Mouse (Mus musculus) right cerebral cortex, adult 2 months (tissue): ENCODE results near the gene Kcnab3.

Experiments
- DNase-seq, 2 experiments: peaks; one replicate each; pipeline ENCODE4 v3.0.0; 2021 to 2022; ENCODE audit warnings: low spot score in 2 of 2

Kcnab3 gene

DNA sequence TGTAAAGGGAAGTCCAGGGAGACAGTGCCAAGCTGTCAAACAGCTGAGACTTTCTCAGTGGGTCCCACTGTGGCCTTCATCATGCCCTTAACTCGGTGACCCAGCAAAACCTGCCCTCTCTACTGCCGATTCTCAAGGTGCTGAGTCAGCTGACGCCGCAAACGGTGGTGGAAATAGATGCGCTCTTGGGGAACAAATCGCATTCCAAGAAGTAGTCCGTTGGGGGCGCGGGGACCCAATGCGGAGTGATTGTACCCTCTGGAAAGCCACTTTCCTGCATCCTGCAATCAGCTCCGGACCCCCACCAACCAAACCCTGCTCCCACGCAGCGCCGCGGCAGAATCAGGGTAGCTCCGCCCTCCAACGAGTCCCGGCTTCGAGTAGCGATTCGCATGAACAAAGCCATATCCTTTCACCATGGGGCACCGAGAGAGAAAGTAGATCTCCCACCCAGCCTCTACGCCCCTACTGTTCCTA, 5.9 kb downstream of the Kcnab3 start:
- peak; percentile 77 to 80 for DNase-seq

- DNase-seq: no peak
Measured at GRCm38 (mm10) chr11:69332713-69333253, 6.7 kb downstream of the Kcnab3 start.

DNA sequence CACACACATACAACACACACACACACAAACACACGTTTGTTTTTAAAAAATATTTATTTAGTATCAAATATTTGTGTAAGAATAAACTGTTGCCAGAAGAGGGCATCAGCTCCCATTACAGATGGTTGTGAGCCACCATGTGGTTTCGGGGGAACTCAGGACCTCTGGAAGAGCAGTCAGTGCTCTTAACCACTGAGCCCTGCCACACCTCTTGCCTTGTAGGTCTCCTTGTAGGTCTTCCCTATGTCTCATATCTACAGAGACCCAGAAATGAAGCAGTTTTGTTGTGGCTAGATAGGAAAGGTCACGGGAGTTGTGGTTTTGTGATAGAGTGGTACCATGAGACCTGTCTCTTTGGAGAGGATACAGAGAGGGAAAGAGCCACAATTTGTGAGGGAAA, 7.9 kb downstream of the Kcnab3 start:
- no peak for DNase-seq

GRCm38 (mm10) chr11:69334796-69335195, 8.7 kb downstream of the Kcnab3 start:
- DNase-seq: no peak

DNA sequence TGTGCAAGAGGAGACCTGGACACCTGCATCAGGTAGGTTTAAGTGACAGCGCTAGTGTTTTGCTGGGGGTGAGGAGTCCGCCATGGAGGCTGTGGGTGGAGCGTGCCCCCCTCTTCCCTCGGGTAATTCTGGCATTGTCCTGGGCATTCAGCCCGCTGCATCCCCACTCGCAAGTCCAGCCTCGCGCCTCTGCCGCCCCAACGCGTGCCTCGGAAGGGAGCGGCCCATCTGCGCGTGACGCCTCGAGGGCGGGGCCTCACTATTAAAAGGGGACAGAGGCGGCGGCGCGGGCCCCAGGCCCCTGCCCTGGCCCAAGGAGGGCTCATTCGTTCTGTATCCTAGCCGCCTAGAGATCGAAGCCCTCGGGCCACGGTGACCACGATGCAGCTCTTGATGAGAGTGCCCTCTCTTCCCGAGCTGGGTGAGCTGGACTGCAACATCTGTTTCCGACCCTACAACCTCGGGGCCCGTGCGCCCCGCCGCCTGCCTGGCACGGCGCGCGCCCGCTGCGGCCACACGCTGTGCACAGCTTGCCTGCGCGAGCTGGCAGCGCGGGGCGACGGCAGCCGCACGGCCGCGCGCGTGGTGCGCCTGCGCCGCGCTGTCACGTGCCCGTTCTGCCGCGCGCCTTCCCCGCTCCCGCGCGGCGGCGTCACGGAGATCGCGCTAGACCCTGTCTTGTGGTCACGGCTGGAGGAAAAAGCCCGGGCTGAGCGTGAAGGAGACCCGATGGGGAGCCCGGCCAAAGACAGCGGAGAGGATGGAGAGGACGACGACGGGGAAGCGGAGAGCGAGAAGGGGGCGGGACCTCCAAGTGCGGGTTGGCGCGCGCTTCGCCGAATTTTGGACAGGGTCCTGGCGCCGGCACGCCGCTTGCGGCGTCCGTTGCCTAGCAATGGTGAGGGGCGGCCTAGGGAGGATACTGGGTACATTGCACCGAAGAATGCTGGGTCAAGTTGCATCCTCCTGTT, 14.4 kb downstream of the Kcnab3 start, which contains the start of gene Rnf227:
TSS of gene Rnf227 (plus strand) at position 301 of the 971 bp plus-strand sequence.
- DNase-seq: peak; percentile 76 to 77

GRCm38 (mm10) chr11:69346441-69346840, 20.4 kb downstream of the Kcnab3 start:
- no peak for DNase-seq

- DNase-seq: no peak
Measured at GRCm38 (mm10) chr11:69356544-69356943, 30.5 kb downstream of the Kcnab3 start.

DNA sequence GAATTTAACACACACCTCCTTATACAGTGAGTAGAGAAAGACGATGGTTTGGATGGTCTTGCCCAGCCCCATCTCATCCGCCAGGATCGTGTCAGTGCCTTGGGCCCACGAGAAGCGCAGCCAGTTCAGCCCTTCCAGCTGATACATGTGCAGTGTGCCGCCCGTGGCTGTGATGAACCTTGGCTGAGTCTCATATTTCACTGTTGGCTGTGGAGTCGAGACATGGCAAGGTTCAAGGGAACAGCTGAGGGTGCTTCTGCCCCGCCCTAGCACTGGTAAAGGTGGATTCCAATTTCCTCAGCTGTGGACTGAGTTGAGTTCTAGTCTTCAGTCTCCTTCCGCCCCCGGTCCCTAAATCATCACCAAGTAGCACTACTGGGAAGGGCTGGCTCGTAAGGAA, 31.6 kb downstream of the Kcnab3 start:
- DNase-seq: no peak

DNA sequence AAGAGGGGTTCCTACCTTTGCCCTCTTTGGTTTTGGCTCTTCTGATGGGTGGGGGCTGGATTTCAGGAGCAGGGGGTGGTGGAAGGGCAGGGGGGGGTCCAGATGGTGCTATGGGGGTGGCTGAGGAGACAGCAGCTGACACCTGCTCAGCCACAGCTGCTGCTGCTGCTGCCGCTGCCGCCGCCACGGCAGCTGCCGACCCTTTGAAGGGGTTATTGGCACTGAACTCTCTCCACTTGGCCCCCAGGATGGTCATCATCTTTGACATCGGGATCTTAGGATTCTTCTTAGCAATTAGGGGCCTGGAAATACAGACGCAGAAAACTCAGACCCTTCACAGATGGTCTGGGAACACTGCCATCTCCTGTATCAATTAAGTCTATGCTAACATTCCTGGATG, 36.0 kb downstream of the Kcnab3 start:
- DNase-seq: no peak

DNA sequence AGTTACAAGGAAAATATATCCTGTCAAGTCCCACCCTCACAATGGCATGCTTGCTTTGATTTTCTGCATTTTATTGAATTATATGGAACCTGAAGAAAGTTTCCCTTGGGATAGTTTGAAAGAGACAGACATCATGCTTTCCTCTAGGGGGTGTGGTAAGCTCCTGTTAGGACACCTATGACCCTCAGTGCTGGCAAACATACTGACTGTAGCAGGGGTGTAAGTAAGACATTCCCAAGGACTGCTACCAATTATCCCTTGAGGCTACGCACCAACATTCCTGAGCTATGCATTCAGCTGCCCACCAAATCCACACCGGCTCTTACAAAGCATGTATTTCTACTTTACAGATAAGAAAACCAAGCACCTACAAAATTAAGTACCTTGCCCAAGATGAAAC, 36.4 kb downstream of the Kcnab3 start:
- DNase-seq: no peak

DNA sequence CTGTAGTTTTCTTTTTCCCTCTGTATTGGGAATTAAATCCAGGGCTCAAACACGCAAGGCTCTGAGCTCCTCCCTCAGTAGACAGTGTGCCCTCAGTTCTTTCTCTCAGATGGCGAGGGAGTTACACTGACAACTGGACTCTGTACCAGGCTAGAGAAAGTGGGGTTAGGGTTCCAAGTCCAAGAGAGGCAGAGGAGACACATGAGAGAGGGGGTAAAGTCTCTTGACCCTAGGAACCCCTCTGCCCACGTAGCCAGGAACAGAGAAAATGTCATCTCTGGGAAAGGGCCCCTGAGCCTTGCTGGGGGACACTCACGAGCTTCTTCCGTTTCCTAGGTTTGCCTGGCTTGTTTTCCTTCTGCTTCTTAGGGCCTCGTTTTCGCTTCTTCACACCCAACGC, 38.3 kb downstream of the Kcnab3 start:
- DNase-seq: no peak

DNA sequence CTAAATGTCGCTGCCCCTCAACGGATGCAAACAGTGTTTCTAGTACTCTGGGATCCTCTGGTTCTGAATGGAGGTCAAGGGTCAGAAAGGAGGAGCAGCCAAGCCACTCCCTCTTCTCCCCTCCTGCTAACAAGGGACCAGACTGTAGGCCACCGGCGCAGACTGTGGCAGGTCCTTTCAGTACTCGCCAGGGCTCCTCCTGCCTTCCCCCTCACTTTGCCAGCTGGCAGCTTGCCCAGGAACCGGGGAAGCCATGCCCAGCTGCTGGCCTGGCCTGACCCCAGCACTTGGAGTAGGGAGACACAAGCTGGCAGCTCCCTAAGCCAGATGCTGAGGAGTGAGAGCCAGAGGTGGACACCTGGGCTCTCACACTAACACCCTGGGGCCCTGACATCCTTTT, 38.9 kb downstream of the Kcnab3 start:
- peak; percentile 85 to 86 for DNase-seq

DNA sequence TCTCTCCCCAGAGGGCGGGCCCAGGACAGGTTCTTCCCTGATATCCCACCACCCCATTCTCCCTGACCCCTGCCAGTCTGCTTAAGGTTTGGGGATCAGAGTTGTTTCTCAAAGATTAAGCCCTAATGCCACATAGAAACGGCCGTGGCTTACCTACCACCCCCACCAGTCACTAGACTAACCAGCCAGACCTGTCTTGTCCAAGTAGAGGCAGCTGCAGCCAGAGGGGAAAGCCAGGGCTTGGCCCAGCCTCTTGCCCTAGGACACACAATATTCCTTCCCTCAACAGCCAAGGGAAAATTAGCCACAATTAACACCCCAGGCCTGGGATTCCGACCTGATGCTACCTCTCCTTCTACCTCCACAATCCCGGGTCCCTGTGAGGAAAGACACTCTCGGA, 39.7 kb downstream of the Kcnab3 start:
- DNase-seq: no peak

GRCm38 (mm10) chr11:69366157-69366854, 40.2 kb downstream of the Kcnab3 start:
- DNase-seq: peak; percentile 96

GRCm38 (mm10) chr11:69366855-69367615, 41.0 kb downstream of the Kcnab3 start:
- DNase-seq: peak; percentile 49 to 60

DNA sequence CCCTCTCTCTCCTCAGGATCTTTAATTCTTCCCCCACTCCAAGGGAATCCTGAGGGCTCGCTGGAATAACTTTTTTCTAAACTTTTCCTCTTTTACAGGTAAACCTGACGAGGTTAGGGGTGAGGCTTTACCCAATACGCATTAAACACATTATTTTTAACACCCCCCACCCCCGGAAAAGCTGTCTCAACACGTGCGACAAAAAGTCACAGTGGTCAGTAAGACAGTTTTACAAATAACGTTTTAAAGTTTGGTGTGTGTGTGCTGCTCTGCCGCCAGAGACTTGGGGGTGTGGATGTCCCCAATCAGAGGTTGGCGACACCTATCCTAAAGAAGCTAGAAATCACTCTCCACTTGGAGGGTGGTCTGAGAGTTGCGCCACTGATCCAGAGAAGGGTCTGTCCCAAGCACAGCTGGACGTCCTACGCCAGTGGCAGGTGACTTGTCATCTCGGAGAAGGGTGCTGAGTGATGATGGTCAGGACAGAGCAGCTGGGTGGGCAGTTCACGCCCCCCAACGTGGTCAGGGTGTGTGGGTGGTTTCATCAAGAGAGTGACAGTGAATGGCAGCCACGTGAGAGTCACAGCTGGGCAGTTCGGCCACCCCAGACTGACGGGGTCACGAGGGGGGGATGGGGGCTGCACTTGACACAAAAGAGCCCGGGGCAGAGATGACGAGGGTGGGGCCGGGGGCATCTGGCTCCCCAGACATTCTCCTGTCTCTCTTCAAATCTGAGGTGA, 41.7 kb downstream of the Kcnab3 start:
- peak in 1 of 2 experiments; percentile 26 for DNase-seq

- DNase-seq: no peak
Measured at GRCm38 (mm10) chr11:69368356-69369214, 42.5 kb downstream of the Kcnab3 start.

- no peak for DNase-seq
Measured at GRCm38 (mm10) chr11:69369215-69369989, 43.3 kb downstream of the Kcnab3 start, which contains the start of gene Chd3. TSS of gene Chd3 (minus strand) at chr11:69369406.
